Mouse (Mus musculus) midbrain, postnatal 0 days (tissue): Measurements from ENCODE around the gene Nrxn3. TPM values are rescaled to one million over a fixed set of nuclear protein-coding genes. Genes with fewer than 3 reads are reported as not detected.
A peak's percentile ranks its signal among the peaks of the same experiment; 100 is the strongest.

Source experiments
- ATAC-seq: fragments of 200-750 bp; cut with Nextera tagmentation; 2 replicates; pipeline ENCODE4 v1.8.0; 2017; ENCODE audit warnings: moderate number of reproducible peaks, mild to moderate bottlenecking, moderate TSS enrichment, moderate library complexity; ENCODE audit not compliant: low FRiP score
- DNase-seq: peaks from one replicate; pipeline ENCODE4 v3.0.0-alpha.2; 2015; ENCODE audit warnings: low spot score
- H3K27ac ChIP-seq: fragments of 300-500 bp; sonication (generic); 2 replicates; pipeline ENCODE4 v1.5.1; 2014; ENCODE audit warnings: low read depth, mild to moderate bottlenecking, low read length, mixed read lengths
- H3K27me3 ChIP-seq: fragments of 300-500 bp; sonication (generic); 2 replicates; pipeline ENCODE4 v1.6.1; 2014; ENCODE audit warnings: low read length, control low read depth, mixed read lengths; ENCODE audit not compliant: insufficient read depth
- H3K36me3 ChIP-seq: fragments of 300-500 bp; sonication (generic); 2 replicates; pipeline ENCODE4 v1.6.1; 2014; ENCODE audit warnings: low read length, control low read depth, mixed read lengths; ENCODE audit not compliant: insufficient read depth
- H3K4me1 ChIP-seq: fragments of 300-500 bp; sonication (generic); 2 replicates; pipeline ENCODE4 v1.6.1; 2014; ENCODE audit warnings: mild to moderate bottlenecking, control low read depth, antibody characterized with exemption, low read length, mixed read lengths; ENCODE audit not compliant: insufficient read depth
- H3K4me2 ChIP-seq: fragments of 300-500 bp; sonication (generic); 2 replicates; pipeline ENCODE4 v1.6.1; 2014; ENCODE audit warnings: low read depth, mild to moderate bottlenecking, low read length, mixed read lengths; ENCODE audit not compliant: poor library complexity, severe bottlenecking
- H3K4me3 ChIP-seq: fragments of 300-500 bp; sonication (generic); 2 replicates; pipeline ENCODE4 v1.5.1; 2014; ENCODE audit warnings: low read depth, mild to moderate bottlenecking, low read length, moderate library complexity
- H3K9ac ChIP-seq: fragments of 300-500 bp; sonication (generic); replicated peaks from 2 replicates; pipeline ENCODE4 v1.6.1; 2014; ENCODE audit warnings: mild to moderate bottlenecking, low read length, moderate library complexity, mixed read lengths; ENCODE audit not compliant: poor library complexity, severe bottlenecking
- H3K9me3 ChIP-seq: fragments of 300-500 bp; sonication (generic); 2 replicates; pipeline ENCODE4 v1.6.1; 2016; ENCODE audit warnings: low read length, control low read depth
- CTCF ChIP-seq: IDR thresholded peaks from 2 replicates; pipeline ENCODE4 v1.5.1; 2016; ENCODE audit warnings: antibody characterized with exemption, mild to moderate bottlenecking
- WGBS: fragments of 180-500 bp; shearing (Covaris S2); extraction: QIAGEN DNeasy Blood & Tissue Kit; methylation state at CpG from one replicate; pipeline ENCODE4 v1.1.7; 2014; 5-methylcytosine and 5-hydroxymethylcytosine counted together
- polyA plus RNA-seq: library from polyadenylated mRNA; unstranded; fragments of >200 nt; fragmentation: Nextera tagmentation; extraction: Ambion mirVana; gene quantifications from 2 replicates; pipeline ENCODE4 v1.2.1, GENCODE M21; 2015
- total RNA-seq: library from RNA; depleted of rRNA; stranded (reverse); fragments of >200 nt; gene quantifications from 2 replicates; pipeline ENCODE4 v1.2.3, GENCODE M21; 2014

Nrxn3 gene
- total and polyA plus RNA-seq, 2 experiments from 2014 or later = 80.8 to 88.2 TPM

- DNase-seq (peak; percentile 73), ATAC-seq (0 out of 2 replicates have a peak, but pooled peaks have one; percentile 31)
- TF ChIP-seq CTCF = peak; percentile 75
- WGBS = 0% methylated on average over 2 of the region's 2 CpGs
- H3K4me1 ChIP-seq = no peaks in the 10 kb centered on the region
- H3K4me3 ChIP-seq = no peak overlapping the region
- no peak overlapping the region for H3K27ac ChIP-seq
- no peaks in the 10 kb centered on the region for H3K36me3 ChIP-seq
- no peaks in the 10 kb centered on the region for H3K9me3 ChIP-seq
- no peak overlapping the region for H3K9ac ChIP-seq
- no peaks in the 10 kb centered on the region for H3K27me3 ChIP-seq
- no peak overlapping the region for H3K4me2 ChIP-seq
Observed at GRCm38 (mm10) chr12:88992141-88992540, 269.5 kb downstream of the Nrxn3 start.

GRCm38 (mm10) chr12:88993788-88994187 lies 271.1 kb downstream of the Nrxn3 start:
- no peak overlapping the region for H3K4me3 ChIP-seq
- no peaks in the 10 kb centered on the region for H3K4me1 ChIP-seq
- H3K4me2 ChIP-seq = no peak overlapping the region
- TF ChIP-seq CTCF = no peak
- WGBS = 92% methylated on average over 4 of the region's 4 CpGs
- H3K27me3 ChIP-seq = no peaks in the 10 kb centered on the region
- H3K36me3 ChIP-seq = no peaks in the 10 kb centered on the region
- ATAC-seq (no peak), DNase-seq (no peak)
- no peaks in the 10 kb centered on the region for H3K9me3 ChIP-seq
- H3K9ac ChIP-seq = no peak overlapping the region
- no peak overlapping the region for H3K27ac ChIP-seq

DNA sequence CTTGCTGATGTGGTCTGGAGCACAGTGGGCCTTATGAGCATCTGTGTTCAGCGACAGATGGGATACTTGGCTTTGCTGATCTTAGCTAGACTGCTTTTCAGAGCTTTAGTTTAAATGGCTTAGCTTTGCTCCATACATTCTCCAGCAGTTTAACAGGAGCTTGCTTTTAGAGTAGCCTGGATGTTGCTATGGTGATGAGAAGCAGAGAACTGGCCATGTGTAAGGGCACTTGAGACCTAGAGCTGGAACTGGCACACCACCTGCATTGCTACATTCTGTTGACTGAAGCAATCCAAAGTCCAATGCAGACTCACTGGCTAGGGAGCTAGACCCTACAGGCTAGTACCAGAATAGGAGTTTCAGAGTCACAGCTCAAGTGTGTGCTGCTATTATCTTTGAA lies 293.8 kb downstream of the Nrxn3 start:
- no peak for TF ChIP-seq CTCF
- ATAC-seq (no peak), DNase-seq (peak; percentile 32)
- no peak overlapping the region for H3K9ac ChIP-seq
- no peak overlapping the region for H3K4me2 ChIP-seq
- H3K9me3 ChIP-seq = no peaks in the 10 kb centered on the region
- no peak overlapping the region for H3K4me3 ChIP-seq
- WGBS = 38% methylated on average over 1 of the region's 1 CpGs
- peaks cover 4% of the 10 kb centered on the region; the same call in 1 of the 2 replicates for H3K4me1 ChIP-seq
- H3K27me3 ChIP-seq = no peaks in the 10 kb centered on the region
- no peaks in the 10 kb centered on the region for H3K36me3 ChIP-seq
- no peak overlapping the region for H3K27ac ChIP-seq

DNA sequence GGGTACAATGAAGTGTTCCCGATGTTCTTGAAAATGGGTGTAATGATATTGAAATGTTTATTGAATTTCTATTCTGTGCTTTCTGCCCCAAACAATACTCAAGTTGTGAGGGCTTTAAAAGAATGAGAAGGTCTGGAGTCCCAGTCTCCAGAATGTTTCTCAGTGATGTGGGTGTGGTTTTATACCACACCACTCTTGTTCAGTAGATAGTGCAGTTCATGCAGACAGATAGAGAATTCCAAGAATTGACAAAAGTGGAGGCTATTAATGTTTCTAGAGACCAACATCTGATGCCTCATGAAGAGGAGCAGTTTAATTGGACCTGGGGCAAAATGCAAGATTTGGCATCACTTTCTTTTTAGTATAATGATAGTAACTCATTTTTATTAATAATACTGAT lies 302.5 kb downstream of the Nrxn3 start:
- H3K4me3 ChIP-seq = no peak overlapping the region
- ATAC-seq = no peak
- no peak for DNase-seq
- H3K36me3 ChIP-seq = no peaks in the 10 kb centered on the region
- H3K4me2 ChIP-seq = no peak overlapping the region
- no peaks in the 10 kb centered on the region for H3K9me3 ChIP-seq
- H3K27ac ChIP-seq = no peak overlapping the region
- TF ChIP-seq CTCF = no peak
- peaks cover 4% of the 10 kb centered on the region; the same call in 1 of the 2 replicates for H3K4me1 ChIP-seq
- H3K9ac ChIP-seq = no peak overlapping the region
- WGBS = 95% methylated on average over 1 of the region's 1 CpGs
- H3K27me3 ChIP-seq = no peaks in the 10 kb centered on the region

DNA sequence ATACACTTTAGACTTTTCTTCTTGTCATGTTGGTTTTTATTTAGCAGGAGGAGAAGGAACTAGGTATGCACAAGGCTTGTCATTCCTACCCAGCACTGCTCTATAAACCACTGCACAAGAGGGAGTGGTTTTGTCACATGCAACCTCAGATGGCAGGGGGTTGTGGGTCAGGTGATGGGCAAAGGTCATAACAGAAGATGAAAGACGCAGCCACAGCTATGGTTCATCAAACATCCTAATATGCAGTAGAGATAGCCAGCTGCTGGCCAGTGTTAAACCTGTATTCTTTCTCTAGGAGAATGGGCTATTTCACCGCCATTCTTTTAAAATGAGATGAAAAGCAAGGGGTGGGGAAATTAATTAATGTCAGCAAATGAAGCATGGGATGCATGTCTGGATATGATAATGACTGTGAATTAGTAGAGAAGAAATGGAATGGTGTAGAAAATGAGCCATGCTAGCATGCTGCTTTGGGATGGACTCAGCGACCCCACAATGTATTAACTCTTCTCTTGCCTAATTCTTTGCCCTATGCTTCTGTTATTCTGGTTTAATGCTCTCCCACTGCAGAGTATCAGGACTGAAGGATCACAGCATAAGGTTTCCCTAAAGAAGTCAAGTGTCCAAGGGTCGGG lies 313.4 kb downstream of the Nrxn3 start:
- Histone ChIP-seq H3K36me3 (no peaks in the 10 kb centered on the region), H3K9ac (no peak overlapping the region), H3K27me3 (no peaks in the 10 kb centered on the region), H3K4me1 (no peaks in the 10 kb centered on the region), H3K4me2 (no peak overlapping the region), H3K4me3 (no peak overlapping the region), H3K27ac (no peak overlapping the region), H3K9me3 (no peaks in the 10 kb centered on the region)
- WGBS = 65% methylated on average over 4 of the region's 4 CpGs
- no peak for TF ChIP-seq CTCF
- ATAC-seq = no peak
- DNase-seq = peak; percentile 8

GRCm38 (mm10) chr12:89040151-89040550 lies 317.5 kb downstream of the Nrxn3 start:
- DNase-seq (no peak), ATAC-seq (no peak)
- TF ChIP-seq CTCF = no peak
- no peak overlapping the region for H3K9ac ChIP-seq
- H3K27ac ChIP-seq = no peak overlapping the region
- H3K9me3 ChIP-seq = no peaks in the 10 kb centered on the region
- H3K4me3 ChIP-seq = no peak overlapping the region
- H3K4me2 ChIP-seq = no peak overlapping the region
- H3K4me1 ChIP-seq = no peaks in the 10 kb centered on the region
- H3K36me3 ChIP-seq = no peaks in the 10 kb centered on the region
- H3K27me3 ChIP-seq = no peaks in the 10 kb centered on the region
